Comparison of ENCODE assay signal across 15 mouse cellular contexts in genomic region chr4:133354641-133355040, GRCm38 (mm10).
"Had no signal": no experiment of that assay in that cellular context is flagged by ENCODE, and none has a peak within 500 bp of the region (broad histone marks: within the 10 kb centered on the region; RNA-seq: fewer than 3 reads in every experiment).

No protein-coding gene starts in this region.

- H3K4me3 ChIP-seq: layer of hippocampus, adult 2 months; left cerebral cortex, adult 2 months; liver, embryonic 13.5 days; midbrain, embryonic 12.5 days; myocyte; neural tube, embryonic 13.5 days had no signal

- H3K27ac ChIP-seq: kidney, postnatal 0 days; layer of hippocampus, adult 2 months; left cerebral cortex, adult 2 months; liver, embryonic 13.5 days; midbrain, embryonic 12.5 days; neural tube, embryonic 13.5 days had no signal

- H3K9me3 ChIP-seq: liver, embryonic 13.5 days; midbrain, embryonic 12.5 days; neural tube, embryonic 13.5 days had no signal

- DNase-seq: kidney, adult 2 months; kidney, postnatal 25 days; layer of hippocampus, postnatal 36 days; liver, embryonic 13.5 days; lung, adult 2 months; lung, postnatal 14 days; lung, postnatal 4 days; retina, postnatal 1 day; thymus, postnatal 25 days had no signal

- H3K9ac ChIP-seq: liver, embryonic 13.5 days; midbrain, embryonic 12.5 days; neural tube, embryonic 13.5 days had no signal

- H3K36me3 ChIP-seq: liver, embryonic 13.5 days; midbrain, embryonic 12.5 days; neural tube, embryonic 13.5 days had no signal

- H3K27me3 ChIP-seq: liver, embryonic 13.5 days; midbrain, embryonic 12.5 days; neural tube, embryonic 13.5 days had no signal

- H3K4me1 ChIP-seq: midbrain, embryonic 12.5 days; neural tube, embryonic 13.5 days had no signal
